Mouse (Mus musculus) left cerebral cortex, adult 8-10 months (tissue): Measurements from ENCODE around the gene Mical3. TPM values are rescaled to one million over a fixed set of nuclear protein-coding genes. Genes with fewer than 3 reads are reported as not detected.

Experiments
- DNase-seq, 2 experiments: peaks; one replicate each; pipeline ENCODE4 v3.0.0; 2022; ENCODE audit warnings: low spot score in 2 of 2
- total RNA-seq, 4 experiments: library from RNA; stranded (reverse); gene quantifications; 2 replicates each; pipeline ENCODE4 v1.2.4; 2022

The Mical3 gene
- total RNA-seq, 4 experiments from 2014 or later, result 105 to 113 (median 110) TPM

- no peak for DNase-seq
Measured at GRCm38 (mm10) chr6:121111448-121112055, 19.2 kb downstream of the Mical3 start.

DNA sequence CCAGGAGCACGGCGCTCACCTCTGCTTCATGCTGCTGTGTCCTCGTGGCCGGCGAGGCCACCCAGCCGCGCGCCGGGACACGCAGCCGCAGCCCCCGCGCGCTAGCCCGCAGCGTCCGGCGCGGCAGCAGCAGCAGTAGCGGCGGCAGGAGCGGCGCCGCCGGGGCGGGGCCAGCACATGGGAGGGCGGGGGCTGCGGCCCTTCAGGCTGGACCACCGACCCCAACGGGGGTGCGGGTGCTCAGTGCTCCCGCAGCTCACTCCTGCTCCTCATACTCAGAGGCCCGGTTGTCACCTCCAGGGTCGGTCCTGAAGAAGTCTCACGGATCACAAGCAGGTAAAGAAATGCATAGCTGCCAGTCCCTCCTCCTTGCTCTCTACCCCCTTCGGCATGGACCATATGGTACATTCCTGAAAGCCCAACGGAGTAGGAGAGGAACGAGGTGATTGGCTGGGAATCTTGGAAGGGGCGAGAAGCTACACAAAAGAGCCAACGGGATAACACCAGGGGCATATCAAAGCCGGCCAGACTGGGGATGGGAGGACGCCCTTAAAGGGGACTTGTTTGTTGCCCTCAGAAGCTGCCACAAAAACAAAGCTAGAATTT, 20.7 kb downstream of the Mical3 start:
- DNase-seq, result peak; percentile 81 to 92

DNA sequence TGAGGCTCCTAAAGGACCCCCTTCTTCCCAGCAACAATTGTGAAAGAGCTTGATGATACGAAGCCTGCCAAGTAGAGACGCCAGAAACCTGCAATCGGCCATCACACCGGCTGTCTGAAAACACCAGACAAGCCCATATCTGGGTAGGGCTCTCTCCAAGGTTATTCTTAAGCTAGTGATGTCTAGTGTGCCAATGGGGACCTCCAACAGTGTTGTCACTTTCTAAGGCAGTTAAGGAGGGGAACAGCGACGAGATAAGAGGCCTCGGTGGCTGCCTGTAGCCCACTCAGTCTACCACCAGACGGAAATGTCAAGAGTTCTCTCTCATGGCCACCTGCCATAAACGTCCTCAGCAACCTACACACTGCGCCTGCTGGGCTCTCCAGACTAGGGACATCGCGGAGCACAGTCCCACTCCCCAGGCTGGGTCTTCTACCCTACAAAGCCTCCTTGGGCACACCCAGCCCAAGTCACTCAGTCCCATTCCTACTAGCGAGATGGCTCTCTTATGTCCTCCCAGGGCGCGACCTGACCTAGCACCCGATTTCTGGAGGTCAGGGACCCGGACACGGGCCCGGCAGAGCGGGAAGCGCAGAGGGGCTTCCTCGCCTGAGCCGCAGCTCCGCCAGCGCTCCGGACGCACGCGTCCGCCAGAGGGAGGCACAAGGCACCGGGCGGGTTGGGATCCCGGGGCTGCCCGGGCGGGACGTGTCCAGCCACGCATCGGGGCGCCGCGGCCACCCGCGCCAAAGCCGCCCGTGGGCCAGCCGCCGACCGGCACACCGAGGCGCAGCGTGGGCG, 21.4 kb downstream of the Mical3 start:
- no peak for DNase-seq

DNA sequence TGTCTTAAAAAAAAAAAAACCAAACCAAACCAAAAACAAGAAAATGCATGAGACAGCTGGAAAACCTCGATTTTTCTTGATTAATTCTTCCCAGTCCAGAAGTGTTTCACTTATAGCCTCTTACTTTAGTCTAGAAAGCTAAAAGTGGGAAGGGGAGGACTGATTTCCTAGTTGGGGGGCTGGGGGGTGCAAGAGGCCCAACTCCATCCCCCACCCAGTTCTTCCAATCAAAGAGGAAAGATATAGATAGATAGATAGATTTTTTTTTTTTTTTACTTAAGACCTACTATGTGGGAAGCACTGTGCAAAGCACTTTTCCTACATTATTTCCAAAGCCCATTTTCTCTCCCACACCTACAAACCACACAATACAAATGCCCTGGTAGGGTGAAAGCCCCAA, 22.7 kb downstream of the Mical3 start:
- no peak for DNase-seq

GRCm38 (mm10) chr6:121106711-121107405, 23.9 kb downstream of the Mical3 start:
- no peak for DNase-seq

DNA sequence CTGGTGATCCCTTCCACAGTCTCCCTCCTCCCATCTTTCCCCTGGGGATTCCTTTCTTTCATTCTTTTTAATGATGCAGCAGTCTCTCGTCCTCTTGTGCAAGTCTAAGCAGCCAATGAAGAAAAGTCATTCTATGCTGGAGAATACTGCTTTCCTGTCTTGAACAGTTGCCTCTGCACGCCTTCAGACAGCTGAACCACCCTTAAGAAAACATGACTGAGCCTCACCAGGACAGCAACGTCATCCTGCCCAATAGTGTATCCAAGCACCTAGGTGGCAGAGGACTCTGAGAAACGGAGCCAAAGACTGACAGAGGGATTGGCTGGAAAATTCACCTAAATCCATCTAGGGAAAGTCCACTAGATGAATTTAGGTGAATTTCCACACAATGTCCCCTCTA, 25.1 kb downstream of the Mical3 start:
- DNase-seq, result no peak

DNA sequence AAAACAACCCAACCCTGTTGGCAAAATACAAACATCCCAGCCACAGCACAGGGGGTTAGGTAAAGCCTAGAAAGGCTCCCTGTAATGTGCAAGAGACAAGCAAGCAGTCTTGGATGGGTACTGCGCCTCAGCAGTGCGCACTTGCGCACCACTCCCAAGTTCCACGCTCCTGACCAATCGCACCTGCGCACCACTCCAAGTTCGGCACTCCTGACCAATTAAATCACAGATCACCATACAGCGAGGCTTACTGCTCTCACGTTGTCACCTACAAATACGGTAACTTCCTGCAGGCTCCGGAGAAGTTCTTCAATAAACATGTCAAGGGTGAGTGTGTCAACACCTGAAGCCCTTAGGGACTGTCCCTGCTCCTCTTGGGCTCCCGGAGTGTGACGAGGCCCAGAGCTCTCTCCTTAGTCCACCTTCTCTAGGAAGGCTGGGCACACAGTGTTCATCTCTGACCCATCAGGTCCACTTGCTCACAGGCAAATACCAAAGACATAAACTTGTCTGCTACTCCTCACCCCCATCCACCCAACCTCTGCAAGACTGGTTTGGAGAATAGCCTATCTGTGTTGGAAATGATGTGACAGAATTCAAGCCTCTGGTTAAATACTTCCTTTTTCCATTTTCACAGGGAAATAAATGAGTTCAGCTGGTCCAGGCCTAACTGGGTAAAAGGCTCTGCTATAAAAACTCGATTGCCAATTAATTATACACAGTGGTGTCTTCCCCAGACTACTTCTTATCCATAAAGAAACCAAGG, 27.2 kb downstream of the Mical3 start:
- DNase-seq, result no peak

- no peak for DNase-seq
Measured at GRCm38 (mm10) chr6:121102941-121103340, 27.9 kb downstream of the Mical3 start.

- no peak for DNase-seq
Measured at GRCm38 (mm10) chr6:121102084-121102483, 28.7 kb downstream of the Mical3 start.

DNA sequence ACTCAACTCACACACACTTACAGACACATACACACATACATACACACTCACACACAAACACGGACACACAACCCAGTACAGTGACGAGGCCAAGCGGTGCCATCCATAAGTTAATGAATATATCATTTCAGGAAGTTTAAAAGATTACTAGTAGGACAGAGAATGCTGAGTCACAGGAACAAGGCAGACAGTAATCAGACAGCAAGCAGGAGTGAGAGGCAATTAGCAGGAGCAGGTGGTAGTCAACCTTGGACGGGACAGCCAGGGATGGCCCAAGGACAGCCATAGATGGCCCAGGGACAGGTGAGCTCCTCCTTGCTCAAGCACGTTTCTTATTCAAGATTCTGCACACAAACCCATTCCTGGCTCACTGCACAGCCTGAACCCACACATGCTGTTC, 29.6 kb downstream of the Mical3 start:
- no peak for DNase-seq

- no peak for DNase-seq
Measured at GRCm38 (mm10) chr6:121099831-121100230, 31.0 kb downstream of the Mical3 start.

- no peak for DNase-seq
Measured at GRCm38 (mm10) chr6:121099228-121099608, 31.6 kb downstream of the Mical3 start.

GRCm38 (mm10) chr6:121098511-121099227, 32.1 kb downstream of the Mical3 start:
- DNase-seq, result no peak

DNA sequence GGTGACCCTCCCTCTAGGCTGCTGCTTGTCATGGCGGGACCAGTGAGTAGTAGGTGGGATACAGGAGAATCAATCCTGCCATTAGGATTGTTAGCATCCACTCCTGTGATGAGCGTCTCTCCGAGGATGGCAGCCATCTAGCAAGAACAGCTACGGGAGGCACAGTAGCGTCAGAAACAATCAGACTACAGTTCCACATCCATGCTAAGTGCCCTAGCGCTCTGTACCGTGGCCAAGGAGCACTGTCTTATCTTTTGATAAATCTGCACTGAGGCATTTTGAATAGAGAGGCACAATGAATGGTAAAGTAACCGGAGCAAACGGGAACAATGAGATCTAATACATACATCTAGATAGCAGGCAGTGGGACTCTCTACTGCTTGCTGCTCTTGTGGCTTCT, 32.7 kb downstream of the Mical3 start:
- DNase-seq, result no peak

GRCm38 (mm10) chr6:121096862-121097261, 33.9 kb downstream of the Mical3 start:
- DNase-seq, result no peak

- DNase-seq, result no peak
Measured at GRCm38 (mm10) chr6:121096390-121096789, 34.4 kb downstream of the Mical3 start.

DNA sequence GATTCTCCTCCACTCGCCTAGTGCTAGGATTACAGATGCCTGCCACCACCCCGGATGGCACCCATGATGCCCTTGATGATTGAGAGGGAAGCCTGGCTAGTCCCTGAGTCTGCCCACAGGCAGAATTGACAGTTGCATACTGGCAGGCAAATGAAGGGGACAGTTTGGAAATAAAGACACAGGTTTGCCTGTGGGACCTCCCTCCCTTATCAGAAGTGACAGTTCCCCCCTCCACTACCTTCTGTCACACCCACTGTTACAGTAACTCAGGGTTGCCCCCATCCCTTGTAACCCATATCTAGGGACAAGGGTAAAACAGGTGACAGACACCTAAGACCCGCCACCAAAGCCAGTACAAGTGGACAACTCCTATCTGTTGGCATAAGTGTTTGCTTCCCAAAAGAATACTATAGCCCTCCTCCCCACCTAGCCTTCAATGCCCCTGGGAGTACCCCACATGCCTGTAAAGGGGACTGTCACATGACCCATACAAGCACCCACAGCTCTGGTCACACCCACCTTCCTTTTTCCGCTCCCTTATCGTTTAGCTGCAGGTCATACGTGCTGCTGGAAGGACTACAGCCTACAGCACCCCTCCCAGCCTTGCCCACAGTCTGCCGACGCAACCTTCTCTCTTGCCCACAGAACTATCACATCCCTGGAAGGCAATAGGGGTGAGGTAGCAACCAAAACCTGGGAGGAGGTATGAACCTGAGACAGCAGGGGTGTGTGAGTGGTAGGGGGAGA, 37.0 kb downstream of the Mical3 start:
- DNase-seq, result no peak

DNA sequence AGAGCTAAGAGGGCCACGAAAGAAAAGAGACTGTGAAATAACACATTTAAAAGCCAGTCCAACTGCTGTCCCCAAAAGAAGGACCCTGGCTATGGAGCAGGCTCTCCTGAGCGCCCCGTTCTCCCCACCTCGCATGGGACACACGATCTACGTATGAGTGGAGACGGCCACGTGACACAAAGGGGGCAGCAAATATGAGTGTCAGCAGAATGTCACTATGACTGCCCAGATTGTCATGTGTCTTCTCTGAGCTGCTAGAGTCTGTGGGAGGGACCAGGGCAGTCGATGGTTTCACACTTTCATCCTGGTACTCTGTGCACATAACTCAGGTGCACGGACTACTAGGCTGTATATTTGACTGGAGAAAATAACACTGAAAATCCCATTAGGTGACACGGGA, 40.0 kb downstream of the Mical3 start:
- no peak for DNase-seq

DNA sequence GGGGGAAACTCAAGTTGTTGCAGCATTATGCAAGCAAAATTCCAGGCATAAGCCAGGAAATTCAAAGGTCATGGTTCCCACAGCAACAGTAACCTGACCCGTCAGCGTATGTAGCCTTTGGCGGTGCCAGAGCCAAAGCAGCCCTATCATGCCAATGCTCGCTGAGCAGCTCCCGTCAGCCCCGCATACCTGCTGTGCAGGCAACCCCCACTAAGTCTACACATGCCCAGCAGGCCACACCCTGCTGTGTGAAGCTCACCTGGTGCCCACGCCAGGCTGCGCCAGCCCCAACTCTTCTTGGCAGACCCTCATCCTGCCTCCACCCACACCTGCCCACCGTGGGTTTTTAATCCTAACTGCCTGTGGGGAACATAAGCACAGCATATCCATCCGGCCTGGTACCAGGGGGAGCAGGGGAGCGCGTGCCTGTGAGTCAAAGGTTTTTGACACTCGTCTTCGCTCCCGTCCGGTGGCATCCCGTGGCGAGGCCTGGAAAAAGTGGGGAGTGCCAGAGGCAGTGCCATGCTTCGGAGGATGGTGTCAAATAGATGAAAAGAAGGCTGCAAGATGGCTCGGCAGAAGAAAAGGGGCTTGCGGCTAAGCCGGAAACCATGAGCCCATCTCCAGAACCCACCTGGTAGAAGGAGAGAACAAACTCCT, 43.1 kb downstream of the Mical3 start:
- no peak for DNase-seq
